Mouse (Mus musculus) heart, adult 2 months (tissue): ENCODE results near the gene Coro7. TPM values are rescaled to one million over a fixed set of nuclear protein-coding genes. Genes with fewer than 3 reads are reported as not detected.
A peak's percentile ranks its signal among the peaks of the same experiment; 100 is the strongest.

Source experiments
- DNase-seq, 2 experiments: peaks; one replicate each; pipeline ENCODE4 v3.0.0; 2021
- H3K27ac ChIP-seq: fragments of 200-600 bp; 2 replicates; pipeline ENCODE4 v1.8.1; 2022
- H3K27me3 ChIP-seq: fragments of 200-500 bp; 2 replicates; pipeline ENCODE4 v1.6.1; 2012; ENCODE audit warnings: mild to moderate bottlenecking, low read length, inconsistent platforms, mixed read lengths; ENCODE audit not compliant: control insufficient read depth, insufficient read depth
- H3K36me3 ChIP-seq: fragments of 200-500 bp; 2 replicates; pipeline ENCODE4 v1.6.1; 2012; ENCODE audit warnings: low read length, inconsistent platforms; ENCODE audit not compliant: control insufficient read depth, insufficient read depth
- H3K4me1 ChIP-seq: fragments of 200-500 bp; 2 replicates; pipeline ENCODE4 v1.6.1; 2011; ENCODE audit warnings: low read length; ENCODE audit not compliant: control insufficient read depth, insufficient read depth
- H3K4me3 ChIP-seq: fragments of 200-600 bp; 2 replicates; pipeline ENCODE4 v1.8.1; 2022
- H3K79me2 ChIP-seq: fragments of 200-500 bp; replicated peaks from 2 replicates; pipeline ENCODE4 v1.6.1; 2012; ENCODE audit warnings: mild to moderate bottlenecking, inconsistent platforms, low read length, moderate library complexity, mixed read lengths; ENCODE audit not compliant: control insufficient read depth, insufficient read depth
- H3K9ac ChIP-seq: fragments of 200-500 bp; 2 replicates; pipeline ENCODE4 v1.6.1; 2012; ENCODE audit warnings: low read depth, mild to moderate bottlenecking, control low read depth, inconsistent platforms, low read length, mixed read lengths
- CTCF ChIP-seq: fragments of 200-600 bp; IDR thresholded peaks from 2 replicates; pipeline ENCODE4 v1.8.1; 2022; ENCODE audit warnings: antibody characterized with exemption, mild to moderate bottlenecking, moderate library complexity
- EP300 ChIP-seq: fragments of 200-500 bp; IDR thresholded peaks from 2 replicates; pipeline ENCODE4 v1.6.1; 2011; ENCODE audit warnings: low read depth, low read length, control low read depth; ENCODE audit not compliant: insufficient read depth
- POLR2A ChIP-seq: fragments of 200-500 bp; IDR thresholded peaks from 2 replicates; pipeline ENCODE4 v1.6.1; 2011; ENCODE audit warnings: mild to moderate bottlenecking, low read depth, low read length, control low read depth; ENCODE audit not compliant: insufficient read depth
- WGBS: fragments of 180-500 bp; shearing (Covaris S2); methylation state at CpG from one replicate; pipeline ENCODE4 v1.1.7; 2018; 5-methylcytosine and 5-hydroxymethylcytosine counted together
- intact Hi-C: fragments of 180-260 bp; cut with DNase I; formaldehyde crosslinking; loops from one replicate; pipeline ENCODE4 v1.15.1; 2025
- polyA plus RNA-seq: library from polyadenylated mRNA; depleted of rRNA; stranded (reverse); fragments of >200 nt; gene quantifications from 2 replicates; pipeline ENCODE4 v1.2.3, GENCODE M21; 2012
- total RNA-seq, 2 experiments: library from RNA; stranded (reverse); gene quantifications; 2 replicates each; pipeline ENCODE4 v1.2.3; 2021

Coro7 gene
- total and polyA plus RNA-seq, 3 experiments: 14.6 to 22.8 (median 15.9) TPM

DNA sequence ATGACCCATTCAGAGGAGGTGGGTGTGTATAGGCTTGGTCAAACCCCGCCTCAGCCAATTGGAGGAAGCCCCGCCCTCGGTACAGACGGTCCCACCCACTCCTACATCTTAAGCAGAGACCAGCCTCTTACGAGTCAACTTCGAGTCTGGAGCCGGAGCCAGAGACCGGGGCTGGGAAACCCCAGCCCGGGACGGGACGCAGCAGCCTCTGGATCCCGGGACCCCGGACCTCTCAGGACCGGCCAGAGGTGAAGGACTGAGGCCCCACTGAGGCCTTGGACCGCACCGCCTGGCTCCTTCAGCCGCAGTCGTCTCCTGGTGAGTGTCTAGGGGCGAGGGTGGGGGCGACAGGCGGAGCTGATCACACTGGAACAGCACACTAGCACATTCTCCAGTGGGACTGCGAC lies 39.7 kb downstream of the Coro7 start, which contains the start of the genes Vasn and Dnaja3:
TSS of gene Vasn (plus strand) at position 111 of the 407 bp plus-strand sequence.
TSS of gene Dnaja3 (plus strand) at position 159 of the 407 bp plus-strand sequence.
- Histone ChIP-seq H3K27me3 (no peaks in the 10 kb centered on the region), H3K4me3 (peak within 1 kb of the TSS; percentile 73), H3K36me3 (no peaks in the 10 kb centered on the region), H3K27ac (peak within 1 kb of the TSS; percentile 86), H3K9ac (peak within 1 kb of the TSS; percentile 78), H3K4me1 (peaks cover 13% of the 10 kb centered on the region), H3K79me2 (no peaks in the 10 kb centered on the region)
- intact Hi-C loops: no loop called here
- peak; percentile 89 to 91 for DNase-seq
- TF ChIP-seq CTCF: no peak
- TF ChIP-seq EP300: 0 out of 2 replicates have a peak, but pooled peaks have one; percentile 28
- peak; percentile 93 for TF ChIP-seq POLR2A
- 5% methylated on average over 22 of the region's 22 CpGs for WGBS

DNA sequence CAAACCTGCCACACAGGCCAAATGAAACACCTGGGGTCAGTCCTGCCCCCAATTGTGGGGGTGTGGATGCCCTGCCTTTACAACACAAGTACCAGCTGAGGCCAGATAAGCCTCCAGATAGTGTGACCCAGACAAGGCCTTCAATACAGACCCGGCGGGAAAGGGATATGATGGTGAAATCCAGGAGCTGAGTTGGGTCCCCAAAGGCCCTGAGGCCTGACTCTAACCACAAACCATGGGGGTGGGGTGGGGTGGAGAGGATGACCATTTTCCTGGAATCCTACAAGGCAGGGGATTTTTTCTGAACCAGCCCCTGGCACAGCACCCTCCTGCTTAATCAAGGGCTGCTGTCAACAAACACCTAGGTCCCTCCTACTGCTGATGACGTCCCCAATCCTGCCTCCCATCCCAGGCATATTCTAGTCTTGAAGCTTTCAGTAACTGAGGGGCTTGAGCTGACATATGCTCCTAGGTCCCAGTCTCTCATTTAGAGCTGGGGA lies 40.6 kb downstream of the Coro7 start:
- no peaks in the 10 kb centered on the region for H3K79me2 ChIP-seq
- WGBS: 77% methylated on average over 3 of the region's 3 CpGs
- no peak overlapping the region for H3K27ac ChIP-seq
- H3K4me1 ChIP-seq: peaks cover 7% of the 10 kb centered on the region
- TF ChIP-seq POLR2A (no peak), CTCF (no peak), EP300 (no peak)
- H3K4me3 ChIP-seq: no peak overlapping the region
- H3K9ac ChIP-seq: no peak overlapping the region
- intact Hi-C loops: no loop called here
- H3K27me3 ChIP-seq: no peaks in the 10 kb centered on the region
- no peak for DNase-seq
- H3K36me3 ChIP-seq: no peaks in the 10 kb centered on the region

GRCm38 (mm10) chr16:4635760-4636159 lies 43.8 kb downstream of the Coro7 start:
- intact Hi-C loops: no loop called here
- H3K36me3 ChIP-seq: no peaks in the 10 kb centered on the region
- TF ChIP-seq EP300: no peak
- TF ChIP-seq POLR2A: no peak
- TF ChIP-seq CTCF: no peak
- no peaks in the 10 kb centered on the region for H3K79me2 ChIP-seq
- WGBS: 62% methylated on average over 4 of the region's 4 CpGs
- peaks cover 2% of the 10 kb centered on the region; the same call in 1 of the 2 replicates for H3K4me1 ChIP-seq
- no peak overlapping the region for H3K4me3 ChIP-seq
- H3K27me3 ChIP-seq: no peaks in the 10 kb centered on the region
- no peak overlapping the region for H3K27ac ChIP-seq
- DNase-seq: no peak
- no peak overlapping the region for H3K9ac ChIP-seq

DNA sequence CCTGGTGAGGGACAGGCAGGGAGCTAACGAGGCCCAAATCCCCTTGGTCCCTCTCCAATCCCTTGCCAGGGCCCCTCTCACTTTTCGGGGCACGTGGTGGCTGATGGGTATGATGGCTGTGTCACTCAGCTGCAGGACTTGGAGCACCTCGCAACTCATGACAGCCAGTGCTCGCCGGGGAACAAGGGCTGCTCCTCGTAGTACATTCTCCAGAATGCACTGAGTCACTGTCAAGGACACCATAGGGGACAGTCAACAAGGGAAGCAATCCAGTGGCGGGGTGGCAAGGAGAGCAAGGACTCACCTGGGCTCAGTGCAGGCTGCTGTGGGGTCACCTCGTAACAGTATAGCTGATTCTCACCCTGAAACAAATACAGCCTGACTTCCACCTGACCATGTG lies 44.9 kb downstream of the Coro7 start:
- no peak for DNase-seq
- Histone ChIP-seq H3K27me3 (no peaks in the 10 kb centered on the region), H3K27ac (no peak overlapping the region), H3K36me3 (no peaks in the 10 kb centered on the region), H3K9ac (no peak overlapping the region), H3K4me3 (no peak overlapping the region), H3K4me1 (no peaks in the 10 kb centered on the region), H3K79me2 (no peaks in the 10 kb centered on the region)
- 78% methylated on average over 9 of the region's 9 CpGs for WGBS
- TF ChIP-seq POLR2A (no peak), CTCF (no peak), EP300 (no peak)
- intact Hi-C loops: no loop called here

DNA sequence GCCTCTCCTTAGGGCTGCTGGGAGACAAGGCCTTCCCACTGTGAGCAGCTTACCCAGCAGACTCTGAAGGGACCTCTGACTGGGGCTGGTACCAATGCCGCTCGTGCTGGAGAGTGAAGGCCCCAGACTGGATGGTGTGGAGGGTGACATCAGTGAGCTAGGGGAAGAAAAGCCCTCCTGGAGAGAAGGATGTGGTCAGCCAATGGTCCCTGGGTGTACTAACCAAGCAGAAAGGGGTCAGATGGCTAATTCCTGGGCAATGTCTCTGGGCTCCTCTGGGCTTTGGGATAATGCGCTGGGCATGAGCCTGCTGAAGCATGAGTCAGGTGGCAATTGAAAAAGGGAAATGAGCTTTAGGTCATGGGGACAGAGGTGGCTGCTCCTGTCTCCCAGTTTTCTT lies 45.9 kb downstream of the Coro7 start:
- 94% methylated on average over 3 of the region's 3 CpGs for WGBS
- H3K79me2 ChIP-seq: no peaks in the 10 kb centered on the region
- no peak overlapping the region for H3K27ac ChIP-seq
- DNase-seq: no peak
- H3K27me3 ChIP-seq: no peaks in the 10 kb centered on the region
- intact Hi-C loops: no loop called here
- H3K36me3 ChIP-seq: no peaks in the 10 kb centered on the region
- H3K4me1 ChIP-seq: no peaks in the 10 kb centered on the region
- H3K9ac ChIP-seq: no peak overlapping the region
- TF ChIP-seq CTCF (no peak), EP300 (no peak), POLR2A (no peak)
- H3K4me3 ChIP-seq: no peak overlapping the region

DNA sequence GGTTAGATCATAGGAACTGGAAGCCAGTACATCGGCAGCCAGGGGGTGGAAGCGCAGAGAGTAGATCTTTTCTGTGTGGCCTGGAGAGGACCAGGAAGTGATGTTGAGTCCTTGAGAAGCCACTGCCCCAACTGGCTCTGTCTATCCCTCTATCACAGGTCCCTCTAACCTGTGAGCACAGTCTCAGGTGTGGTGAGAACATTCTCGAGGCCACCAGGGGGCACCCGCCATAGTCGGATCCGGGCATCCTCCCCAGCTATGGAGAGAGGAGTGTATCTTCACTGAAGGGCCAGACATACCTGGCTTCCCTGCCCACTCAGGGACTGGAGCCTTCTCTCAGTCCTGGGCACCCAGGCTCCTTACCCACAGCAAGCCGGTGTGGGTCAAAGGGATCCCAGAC lies 47.5 kb downstream of the Coro7 start:
- no peaks in the 10 kb centered on the region for H3K27me3 ChIP-seq
- H3K79me2 ChIP-seq: no peaks in the 10 kb centered on the region
- intact Hi-C loops: no loop called here
- H3K36me3 ChIP-seq: no peaks in the 10 kb centered on the region
- 48% methylated on average over 7 of the region's 7 CpGs for WGBS
- H3K9ac ChIP-seq: no peak overlapping the region
- no peak overlapping the region for H3K4me3 ChIP-seq
- no peaks in the 10 kb centered on the region for H3K4me1 ChIP-seq
- no peak for DNase-seq
- no peak overlapping the region for H3K27ac ChIP-seq
- TF ChIP-seq CTCF: peak; percentile 60
- TF ChIP-seq EP300: no peak
- TF ChIP-seq POLR2A: no peak
